Mouse (Mus musculus): ENCODE measurements at regions not wholly inside any gene's neighbourhood (a gene's known extent, or its start where the extent isn't known, plus 50 kb on each side); places are given as distances from the start of the nearest gene placed in this dataset.

DNA sequence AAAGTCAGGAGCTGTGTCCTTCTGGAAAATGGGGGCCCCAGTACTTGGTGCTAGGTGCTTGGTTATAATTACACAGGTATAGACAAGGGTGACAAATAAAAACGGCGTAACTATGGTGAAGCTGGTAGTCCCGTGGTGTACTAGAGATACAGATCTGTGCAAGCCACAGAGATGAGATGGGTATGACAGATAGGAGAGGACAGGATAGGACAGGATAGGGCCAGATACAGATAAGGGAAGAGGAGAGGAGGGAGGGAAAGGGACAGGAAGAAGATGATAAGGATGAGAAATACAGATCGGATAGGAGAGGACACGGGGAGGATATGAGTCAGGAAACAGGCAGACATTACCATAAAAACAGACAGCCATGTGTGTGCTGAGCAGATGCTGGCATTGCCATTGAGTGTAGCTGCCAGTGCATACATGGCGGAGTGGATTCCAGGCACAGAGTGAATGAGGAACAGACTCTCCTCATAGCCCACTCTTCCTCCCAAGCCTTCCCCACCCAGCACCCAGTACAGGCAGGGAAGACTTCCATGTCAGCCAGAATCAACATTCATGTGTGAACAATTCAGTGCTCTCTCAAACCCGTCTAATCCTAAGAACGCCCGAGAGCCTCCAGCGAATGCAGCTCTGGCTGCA, 231.9 kb upstream of the Cdh4 start:
- no peak for TF ChIP-seq CTCF (conservative IDR thresholded peaks at IDR 0.05)
- DNase-seq (ENCODE audit: low spot score in 2 of 2), result peak in 1 of 2 experiments; percentile 12
- Histone ChIP-seq H3K27ac (no peak overlapping the region), H3K4me3 (no peak overlapping the region)

DNA sequence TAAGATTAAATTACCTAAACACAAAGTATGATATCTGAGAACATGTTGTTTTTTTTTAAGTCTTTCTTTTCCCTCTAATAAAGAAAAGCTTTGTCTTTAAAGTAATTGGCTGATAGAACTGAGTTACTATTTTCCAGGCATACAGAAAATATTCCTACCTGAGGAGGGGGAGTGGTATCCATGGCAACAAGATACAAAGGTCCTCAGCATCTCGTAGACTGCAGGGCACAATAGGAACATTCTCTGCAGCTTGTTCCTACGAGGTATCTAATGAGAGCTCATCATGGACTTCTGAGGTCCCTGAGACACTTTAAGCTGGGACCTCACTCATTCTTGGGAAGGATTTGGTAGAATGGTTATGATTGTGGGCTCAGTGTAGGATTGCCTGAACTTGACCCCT, 225.5 kb upstream of the Cdh4 start:
- no peak for TF ChIP-seq CTCF (conservative IDR thresholded peaks at IDR 0.05)

DNA sequence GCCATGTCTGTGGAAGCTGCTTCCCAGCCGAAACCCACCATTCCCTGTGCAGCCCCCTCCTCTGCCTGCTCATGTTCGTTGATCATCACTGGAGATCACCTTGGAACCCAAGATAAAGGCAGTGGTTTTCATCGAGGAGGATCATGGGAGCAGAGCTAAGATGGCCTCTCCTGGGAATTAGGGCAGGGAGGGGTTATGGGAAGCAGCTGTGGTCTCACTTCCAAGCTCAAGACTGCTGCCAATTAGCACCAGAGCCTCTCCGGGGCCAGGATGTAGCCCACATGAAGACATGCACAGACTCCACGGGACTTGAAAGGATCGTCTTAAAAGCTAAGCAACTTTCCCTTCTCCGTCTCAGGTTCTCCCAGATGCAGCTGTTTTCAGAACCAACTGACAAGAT, 214.1 kb upstream of the Cdh4 start:
- no peak overlapping the region for H3K27ac ChIP-seq
- no peak overlapping the region for H3K4me3 ChIP-seq
- no peak for DNase-seq (ENCODE audit: low spot score in 2 of 2)
- TF ChIP-seq CTCF (conservative IDR thresholded peaks at IDR 0.05), result no peak

More for the DNA sequence above, 225.5 kb upstream of the Cdh4 start:
- Histone ChIP-seq H3K4me3 (no peak overlapping the region), H3K27ac (no peak overlapping the region)
- DNase-seq (ENCODE audit: low spot score in 2 of 2), result no peak

DNA sequence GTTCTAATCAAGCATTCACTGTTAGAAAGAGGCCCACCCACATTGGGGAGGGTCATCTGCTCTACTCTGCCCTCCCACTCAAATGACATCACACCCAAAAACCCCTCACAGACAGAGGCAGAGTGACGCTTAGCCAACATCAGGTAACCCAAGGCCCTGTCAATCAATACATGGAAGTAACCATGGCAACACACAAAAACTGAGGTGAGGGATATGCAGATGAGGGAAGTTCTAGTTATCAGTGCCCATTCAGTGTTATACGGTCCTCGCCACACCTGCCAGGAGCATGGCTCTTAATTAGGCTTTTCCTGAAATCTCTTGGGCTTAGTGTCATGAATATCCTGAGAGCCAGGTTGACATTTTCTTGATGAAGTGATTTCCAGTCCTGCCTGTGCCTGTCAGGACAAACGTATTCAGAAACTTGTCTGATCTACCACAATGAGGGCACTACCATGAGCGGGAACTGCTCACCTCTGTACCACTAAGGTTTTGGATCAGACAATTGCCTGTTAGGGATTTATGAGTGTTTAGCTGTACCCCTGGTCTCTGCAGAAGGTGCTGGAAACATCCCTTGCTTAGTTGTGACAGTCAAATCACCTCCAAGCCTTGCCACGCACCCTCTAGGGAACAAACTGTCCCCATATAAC, 210.4 kb upstream of the Cdh4 start:
- Histone ChIP-seq H3K4me3 (no peak overlapping the region), H3K27ac (no peak overlapping the region)
- DNase-seq (ENCODE audit: low spot score in 2 of 2), result no peak
- no peak for TF ChIP-seq CTCF (conservative IDR thresholded peaks at IDR 0.05)

DNA sequence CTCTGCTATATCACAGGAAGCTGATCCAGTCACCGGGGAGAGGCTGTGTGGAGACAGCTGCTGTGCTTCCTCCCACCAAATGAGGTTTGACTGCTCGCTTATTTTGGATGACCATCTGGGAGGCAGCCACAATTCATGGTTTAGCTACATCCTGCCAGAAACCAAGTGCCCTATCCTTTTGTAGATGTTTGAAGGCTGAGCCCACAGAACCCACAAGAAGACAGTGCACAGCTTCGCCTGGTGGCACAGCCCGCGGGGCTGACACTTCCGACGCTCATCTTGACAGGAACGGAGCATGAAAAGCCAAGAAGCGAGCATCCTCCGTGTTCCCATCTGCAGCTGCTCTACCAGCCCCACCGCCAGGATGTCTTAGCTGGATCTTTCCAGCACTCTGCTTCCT, 204.1 kb upstream of the Cdh4 start:
- Histone ChIP-seq H3K27ac (peak overlapping the region; percentile 7; the same call in 1 of the 2 replicates), H3K4me3 (no peak overlapping the region)
- peak; percentile 25 to 42 for DNase-seq (ENCODE audit: low spot score in 2 of 2)
- TF ChIP-seq CTCF (conservative IDR thresholded peaks at IDR 0.05), result peak; percentile 39

DNA sequence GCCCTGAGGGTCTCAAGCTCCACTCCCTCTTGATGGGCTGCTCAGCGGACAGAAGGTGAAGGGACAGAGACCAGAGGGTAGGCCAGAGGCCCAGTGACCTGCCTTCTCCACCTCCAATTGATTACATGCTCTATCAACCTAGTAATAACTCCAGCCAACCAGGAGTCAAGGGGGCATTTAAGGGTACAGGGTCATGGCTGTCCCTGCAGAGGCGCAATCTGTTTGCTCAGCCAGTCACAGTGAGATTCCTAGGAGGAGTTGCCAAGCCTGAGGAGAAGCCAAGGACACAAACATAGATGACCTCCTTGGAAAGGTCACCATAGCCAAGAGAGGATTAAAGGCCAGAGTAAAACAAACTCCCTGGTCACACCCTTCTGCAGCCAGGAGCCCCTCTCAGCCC, 181.3 kb upstream of the Cdh4 start:
- DNase-seq (ENCODE audit: low spot score in 2 of 2), result no peak
- TF ChIP-seq CTCF (conservative IDR thresholded peaks at IDR 0.05), result no peak
- Histone ChIP-seq H3K27ac (no peak overlapping the region), H3K4me3 (no peak overlapping the region)

DNA sequence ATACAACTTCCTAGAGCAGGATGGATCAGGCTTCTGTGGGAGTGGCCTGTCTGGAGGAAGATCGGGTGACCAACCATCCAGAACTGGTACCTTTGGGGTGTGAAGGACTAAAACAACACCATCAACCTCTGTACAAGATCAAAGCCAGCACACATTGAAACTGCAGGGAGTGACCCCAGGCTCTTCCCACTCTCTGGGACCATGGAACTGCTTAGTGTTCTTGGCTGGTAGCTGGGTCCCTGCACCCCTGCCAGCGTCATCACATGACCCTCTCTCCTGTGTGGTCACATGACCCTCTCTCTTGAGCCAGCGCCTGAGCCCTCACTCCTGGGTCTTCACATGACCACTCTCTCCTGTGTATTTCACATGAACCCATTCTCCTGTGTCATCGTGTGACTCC, 178.3 kb upstream of the Cdh4 start:
- no peak overlapping the region for H3K4me3 ChIP-seq
- no peak overlapping the region for H3K27ac ChIP-seq
- no peak for TF ChIP-seq CTCF (conservative IDR thresholded peaks at IDR 0.05)
- no peak for DNase-seq (ENCODE audit: low spot score in 2 of 2)

DNA sequence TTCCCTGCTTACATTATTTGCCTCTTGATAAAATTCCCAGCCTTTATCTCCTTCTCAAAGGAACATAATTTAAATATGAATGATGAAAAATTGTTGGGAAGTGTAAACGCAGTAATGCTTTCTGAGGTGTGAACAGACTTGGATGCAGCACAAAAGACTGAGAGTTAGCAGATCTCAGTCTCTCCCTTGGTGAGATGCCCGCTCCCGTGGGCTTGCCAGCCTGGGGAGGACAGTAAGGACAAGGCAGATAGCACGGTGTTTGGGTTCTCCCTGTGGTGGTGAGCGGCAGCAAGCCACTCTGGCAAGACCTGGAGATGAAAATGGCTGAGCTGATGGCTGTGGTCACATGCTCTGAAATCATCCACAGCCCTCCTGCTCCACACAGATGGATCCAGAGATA, 176.8 kb upstream of the Cdh4 start:
- Histone ChIP-seq H3K27ac (no peak overlapping the region), H3K4me3 (no peak overlapping the region)
- TF ChIP-seq CTCF (conservative IDR thresholded peaks at IDR 0.05), result no peak
- DNase-seq (ENCODE audit: low spot score in 2 of 2), result no peak

DNA sequence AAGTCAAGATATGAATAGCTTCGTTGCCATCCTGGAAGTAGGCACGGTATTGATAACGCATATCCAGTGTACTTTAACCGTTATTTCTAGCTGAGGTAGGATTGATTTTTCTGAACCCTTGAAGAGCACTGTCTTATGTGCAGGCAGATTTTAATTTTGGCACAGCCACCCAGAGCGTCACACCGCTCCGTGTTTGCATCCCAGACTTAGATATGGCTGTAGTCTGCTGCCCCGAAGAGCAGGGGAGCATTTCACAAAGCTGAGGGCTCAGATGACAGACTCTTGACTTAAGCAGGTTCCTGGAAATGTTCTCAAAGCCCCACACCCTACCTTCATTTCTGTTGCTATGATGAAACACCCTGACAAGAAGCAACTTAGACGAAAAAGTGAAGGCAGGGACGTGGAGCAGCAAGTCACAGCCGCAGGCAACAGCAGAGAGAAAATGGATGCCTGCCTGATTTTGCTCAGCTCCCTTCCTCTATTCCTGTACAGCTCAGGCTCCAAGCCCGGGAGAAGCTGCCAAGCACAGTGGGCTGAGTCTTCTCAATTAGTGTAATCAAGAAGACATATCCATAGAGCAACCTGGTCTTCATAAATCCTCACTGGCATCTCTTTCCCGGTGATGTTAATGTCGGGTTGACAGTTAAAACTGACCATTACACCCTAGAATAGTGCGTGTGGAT, 164.9 kb upstream of the Cdh4 start:
- no peak for TF ChIP-seq CTCF (conservative IDR thresholded peaks at IDR 0.05)
- Histone ChIP-seq H3K27ac (no peak overlapping the region), H3K4me3 (no peak overlapping the region)
- no peak for DNase-seq (ENCODE audit: low spot score in 2 of 2)

DNA sequence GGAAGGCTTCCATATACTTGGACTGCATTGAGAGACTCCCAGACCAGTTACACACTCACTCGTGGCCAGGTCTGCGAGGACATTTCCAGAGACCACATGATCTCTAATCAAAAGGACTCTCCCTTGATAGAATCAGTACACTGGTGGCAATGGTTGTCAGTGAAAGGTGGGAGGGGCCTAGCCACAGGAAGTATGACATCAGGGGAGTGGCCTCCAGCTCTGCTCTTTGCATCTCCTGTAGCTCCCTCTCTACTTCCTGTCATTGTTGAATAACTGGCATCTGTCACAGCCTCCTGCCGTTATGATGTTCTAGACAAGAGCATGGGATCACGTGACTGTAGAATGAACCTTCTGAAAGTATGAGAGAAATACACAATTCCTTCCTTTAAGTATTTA, 164.3 kb upstream of the Cdh4 start:
- no peak for TF ChIP-seq CTCF (conservative IDR thresholded peaks at IDR 0.05)

DNA sequence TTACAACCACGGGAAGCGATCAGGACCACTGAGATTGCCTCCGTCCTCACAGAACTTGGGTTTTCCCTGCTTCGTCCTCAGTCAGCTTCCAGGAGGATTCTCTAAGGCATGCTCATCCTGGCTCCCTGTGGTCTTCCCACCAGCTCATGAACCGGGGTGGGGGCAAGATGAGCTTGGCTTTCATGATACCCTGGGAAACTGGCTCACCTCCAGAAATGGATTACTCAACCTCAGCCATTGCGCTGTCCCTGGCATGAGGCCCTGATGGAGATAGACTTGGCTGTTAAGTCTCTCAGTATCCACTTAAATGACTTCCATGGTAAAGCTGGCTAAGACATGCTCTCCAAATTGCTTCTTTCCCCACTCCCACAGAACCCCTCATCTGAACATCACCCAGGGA, 160.0 kb upstream of the Cdh4 start:
- TF ChIP-seq CTCF (conservative IDR thresholded peaks at IDR 0.05), result no peak
- Histone ChIP-seq H3K4me3 (no peak overlapping the region), H3K27ac (no peak overlapping the region)
- no peak for DNase-seq (ENCODE audit: low spot score in 2 of 2)

More for the DNA sequence above, 164.3 kb upstream of the Cdh4 start:
- DNase-seq (ENCODE audit: low spot score in 2 of 2), result no peak
- H3K4me3 ChIP-seq, result no peak overlapping the region
- H3K27ac ChIP-seq, result no peak overlapping the region

DNA sequence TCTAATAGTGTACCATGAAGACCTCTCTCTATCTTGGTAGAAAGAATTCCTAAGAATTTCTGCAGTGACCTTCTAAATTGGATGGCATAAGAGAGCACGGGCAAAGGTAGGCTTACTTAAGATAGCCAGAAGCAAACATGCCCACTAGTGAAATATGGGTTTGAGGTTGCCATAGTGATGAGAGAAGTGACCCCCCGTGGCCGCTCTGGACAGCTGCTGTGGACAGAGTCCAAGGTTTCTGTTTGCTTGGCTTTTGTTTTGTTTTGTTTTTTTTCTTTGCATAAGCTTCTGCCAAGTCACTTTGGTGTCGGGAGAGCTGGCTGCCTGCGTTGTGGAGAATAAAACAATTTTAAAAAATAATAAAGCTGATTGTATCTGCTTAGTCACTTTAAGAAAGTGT, 151.8 kb upstream of the Cdh4 start:
- DNase-seq (ENCODE audit: low spot score in 2 of 2), result no peak
- TF ChIP-seq CTCF (conservative IDR thresholded peaks at IDR 0.05), result no peak
- Histone ChIP-seq H3K27ac (no peak overlapping the region), H3K4me3 (no peak overlapping the region)

DNA sequence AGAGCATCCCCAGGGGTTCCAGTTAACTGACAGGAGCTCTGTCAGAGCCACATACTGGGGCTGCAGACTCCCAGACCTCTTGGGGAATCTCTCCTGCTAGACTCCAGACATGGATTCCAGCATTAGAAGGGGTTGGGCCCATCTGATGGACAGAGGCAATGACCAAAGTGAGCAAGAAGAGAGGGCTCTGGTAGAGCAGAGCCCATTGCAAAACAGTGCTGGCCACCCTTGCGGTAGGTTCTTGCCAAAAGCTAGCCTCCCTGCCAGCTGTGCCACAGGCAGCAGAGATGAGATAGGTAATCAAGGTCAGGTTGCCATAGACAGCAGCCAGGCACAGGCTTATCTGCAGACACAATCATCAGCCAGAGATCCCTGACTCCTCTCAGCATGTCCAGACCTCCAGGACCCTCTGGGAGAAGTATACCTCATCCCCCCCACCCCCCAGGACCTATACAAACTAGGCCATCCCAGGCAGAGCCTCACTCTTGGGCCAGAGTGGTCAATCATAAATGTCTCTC, 151.1 kb upstream of the Cdh4 start:
- TF ChIP-seq CTCF (conservative IDR thresholded peaks at IDR 0.05), result no peak
- DNase-seq (ENCODE audit: low spot score in 2 of 2), result no peak

More for the DNA sequence above, 151.1 kb upstream of the Cdh4 start:
- H3K27ac ChIP-seq, result no peak overlapping the region
- no peak overlapping the region for H3K4me3 ChIP-seq
